Mouse (Mus musculus) embryonic fibroblast, embryonic 13.5 days (primary cell): Measurements from ENCODE around the gene Myh9.

Experiments
- CTCF ChIP-seq: IDR thresholded peaks from 2 replicates; pipeline ENCODE4 v1.5.1; 2011; ENCODE audit warnings: mild to moderate bottlenecking, control low read depth, low read length, moderate library complexity, borderline replicate concordance; ENCODE audit not compliant: insufficient read depth
- POLR2A ChIP-seq: IDR thresholded peaks from 2 replicates; pipeline ENCODE4 v1.6.1; 2011; ENCODE audit warnings: low read depth, mild to moderate bottlenecking, control low read depth, low read length, moderate library complexity

- TF ChIP-seq POLR2A (no peak), CTCF (no peak)
These were observed 44.6 kb upstream of the Myh9 start for GRCm38 (mm10) chr15:77886369-77887092.
